Comparison of ENCODE assay signal across 13 mouse cellular contexts in the genomic region with DNA sequence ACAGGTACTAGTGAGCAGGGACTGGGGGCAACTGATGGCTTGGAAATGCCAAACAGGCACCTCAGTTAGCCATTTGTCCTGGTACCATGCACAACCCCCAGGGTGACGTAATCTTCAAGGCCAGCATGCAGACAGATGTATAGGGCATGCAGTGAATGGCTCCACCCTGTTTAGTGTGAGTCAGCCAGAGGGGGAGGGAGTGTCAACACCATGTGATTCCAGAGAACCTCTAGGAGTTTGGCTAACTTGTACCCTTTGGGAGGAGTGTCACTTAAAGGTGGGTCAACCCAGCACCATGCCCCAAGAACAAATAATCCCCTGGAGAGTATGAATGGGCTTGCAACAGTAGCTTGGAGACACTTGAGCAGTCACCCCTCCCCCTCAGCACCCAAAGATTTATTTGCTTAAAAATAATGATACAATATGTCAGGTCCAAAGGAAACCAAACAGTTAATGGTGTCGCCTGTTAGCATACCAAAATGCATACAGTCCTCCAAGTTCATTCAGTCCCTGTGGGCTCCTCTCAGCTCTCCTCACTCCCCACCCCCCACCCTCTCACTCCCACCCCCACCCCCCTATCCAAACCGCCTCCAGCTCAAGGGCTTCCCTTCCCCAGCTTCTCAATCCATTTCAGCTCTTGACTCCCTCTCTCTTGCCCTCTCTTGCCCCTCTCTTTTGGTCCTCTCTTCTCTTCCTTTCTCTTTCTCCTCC. TPM values are rescaled to one million over a fixed set of nuclear protein-coding genes. Genes with fewer than 3 reads are reported as not detected.
DNase-seq lines count a peak whose midpoint lies in the region; ATAC-seq lines count a peak whose summit lies in the region.
"Had no signal": no experiment of that assay in that cellular context is flagged by ENCODE, and none has a peak within 500 bp of the region (broad histone marks: within the 10 kb centered on the region; RNA-seq: fewer than 3 reads in every experiment).

No protein-coding gene starts in this region.

- WGBS in embryonic facial prominence, embryonic 15.5 days = 44% methylated on average over 3 of the region's 3 CpGs
- WGBS in lung, embryonic 15.5 days = 20% methylated on average over 3 of the region's 3 CpGs

- ATAC-seq in embryonic facial prominence, embryonic 15.5 days (ENCODE audit: insufficient number of reproducible peaks, low FRiP score, low TSS enrichment, low read depth) = peak; percentile 63; the same call in 1 of the 2 replicates
- peak; percentile 92 for ATAC-seq in lung, embryonic 15.5 days (ENCODE audit: borderline replicate concordance, extremely low read depth, low FRiP score, low TSS enrichment)

- DNase-seq in urinary bladder, postnatal 36 days (ENCODE audit: low spot score in 2 of 2) = peak; percentile 48 to 67
- no peak for DNase-seq in urinary bladder, postnatal 10 days (ENCODE audit: low spot score)
- no peak for DNase-seq in adrenal gland, postnatal 14 days
- DNase-seq in Muller cell, postnatal 12 days (ENCODE audit: inconsistent ontology term) = no peak
- no peak for DNase-seq in layer of hippocampus, postnatal 14 days (ENCODE audit: low spot score in 2 of 2)
- no peak for DNase-seq in layer of hippocampus, adult 11-12 months (ENCODE audit: low spot score)
- DNase-seq: cerebellum, adult 9-11 months; right cerebral cortex, postnatal 14 days; thymus, postnatal 4 days had no signal

- H3K9me3 ChIP-seq in embryonic facial prominence, embryonic 15.5 days (replicated peaks) = no peaks in the 10 kb centered on the region
- no peaks in the 10 kb centered on the region for H3K9me3 ChIP-seq in lung, embryonic 15.5 days
- H3K9me3 ChIP-seq: forebrain, embryonic 10.5 days; hindbrain, embryonic 15.5 days had no signal

- H3K4me1 ChIP-seq in embryonic facial prominence, embryonic 15.5 days = no peaks in the 10 kb centered on the region
- H3K4me1 ChIP-seq in lung, embryonic 15.5 days = peaks cover 6% of the 10 kb centered on the region; the same call in 1 of the 2 replicates

- no peak overlapping the region for H3K27ac ChIP-seq in embryonic facial prominence, embryonic 15.5 days (replicated peaks)
- peak overlapping the region; percentile 41 for H3K27ac ChIP-seq in lung, embryonic 15.5 days
- H3K27ac ChIP-seq: forebrain, embryonic 10.5 days; hindbrain, embryonic 15.5 days had no signal

- no peak overlapping the region for H3K9ac ChIP-seq in embryonic facial prominence, embryonic 15.5 days
- H3K9ac ChIP-seq in lung, embryonic 15.5 days = no peak overlapping the region
- H3K9ac ChIP-seq: hindbrain, embryonic 15.5 days had no signal

- no peaks in the 10 kb centered on the region for H3K27me3 ChIP-seq in embryonic facial prominence, embryonic 15.5 days
- no peaks in the 10 kb centered on the region for H3K27me3 ChIP-seq in lung, embryonic 15.5 days
- H3K27me3 ChIP-seq: hindbrain, embryonic 15.5 days had no signal

- no peaks in the 10 kb centered on the region for H3K36me3 ChIP-seq in embryonic facial prominence, embryonic 15.5 days
- peaks cover 2% of the 10 kb centered on the region; the same call in 1 of the 2 replicates for H3K36me3 ChIP-seq in lung, embryonic 15.5 days
- H3K36me3 ChIP-seq: forebrain, embryonic 10.5 days; hindbrain, embryonic 15.5 days had no signal

- H3K4me3 ChIP-seq in embryonic facial prominence, embryonic 15.5 days (replicated peaks) = no peak overlapping the region
- H3K4me3 ChIP-seq in lung, embryonic 15.5 days = no peak overlapping the region
- H3K4me3 ChIP-seq: forebrain, embryonic 10.5 days; hindbrain, embryonic 15.5 days had no signal

- no peak overlapping the region for H3K4me2 ChIP-seq in embryonic facial prominence, embryonic 15.5 days (replicated peaks)
- H3K4me2 ChIP-seq in lung, embryonic 15.5 days = no peak overlapping the region
- H3K4me2 ChIP-seq: hindbrain, embryonic 15.5 days had no signal

RNA-seq across cellular contexts. Expression of a gene that starts 32.3 kb away (rescaled TPM):
- polyA plus RNA-seq in embryonic facial prominence, embryonic 15.5 days (2015; fragmentation: Nextera tagmentation; extraction: Ambion mirVana) = 1.9 and 2.7 TPM in 2 replicates
- polyA plus RNA-seq in lung, embryonic 15.5 days (2015; fragmentation: Nextera tagmentation; extraction: Ambion mirVana) = 27.8 and 30.2 TPM in 2 replicates
- 7.0 and 7.3 TPM in 2 replicates for total RNA-seq in adrenal gland, postnatal 14 days (2021)
- 1 to 10 TPM in 1 of 2 experiments, under 1 TPM in 1; 0.58 to 1.6 TPM for total RNA-seq in layer of hippocampus, postnatal 14 days (2021)

RNA-seq across cellular contexts. Expression of a gene that starts 41.9 kb away (rescaled TPM):
- 28.0 and 28.6 TPM in 2 replicates for polyA plus RNA-seq in embryonic facial prominence, embryonic 15.5 days (2015; fragmentation: Nextera tagmentation; extraction: Ambion mirVana)
- polyA plus RNA-seq in lung, embryonic 15.5 days (2015; fragmentation: Nextera tagmentation; extraction: Ambion mirVana) = 15.1 and 15.6 TPM in 2 replicates
- total RNA-seq in adrenal gland, postnatal 14 days (2021) = 30.0 and 32.6 TPM in 2 replicates
- total RNA-seq in layer of hippocampus, postnatal 14 days (2021) = 100 to 1,000 TPM; 115 to 120 TPM

Comparison
In these comparisons a context has a peak if more than half of its experiments do, and no peak if none do; other contexts are left out.
1. DNase-seq: peak in urinary bladder, postnatal 36 days (2 of 2); none in urinary bladder, postnatal 10 days (single experiment), adrenal gland, postnatal 14 days (single experiment), Muller cell, postnatal 12 days (single experiment), layer of hippocampus, postnatal 14 days (0 of 2) and layer of hippocampus, adult 11-12 months (single experiment).